Mouse (Mus musculus) lung, adult 2 months (tissue): ENCODE measurements around the gene Camta1.

Experiments
- CTCF ChIP-seq: fragments of 200-500 bp; IDR thresholded peaks from 2 replicates; pipeline ENCODE4 v1.5.1; 2011; ENCODE audit warnings: mild to moderate bottlenecking, low read length, control low read depth; ENCODE audit not compliant: insufficient read depth
- POLR2A ChIP-seq: fragments of 200-500 bp; IDR thresholded peaks from 2 replicates; pipeline ENCODE4 v1.6.1; 2011; ENCODE audit warnings: low read depth, mild to moderate bottlenecking, control low read depth, low read length, borderline replicate concordance; ENCODE audit errors: extremely low read depth

- TF ChIP-seq CTCF (no peak), POLR2A (no peak)
Measured at GRCm38 (mm10) chr4:151672452-151672851, 189.2 kb downstream of the Camta1 start.
